Mouse (Mus musculus) embryonic facial prominence, embryonic 14.5 days (tissue): Measurements from ENCODE around the gene Ltbp3. TPM values are rescaled to one million over a fixed set of nuclear protein-coding genes. Genes with fewer than 3 reads are reported as not detected.

Experiments
- ATAC-seq: fragments of 200-750 bp; cut with Nextera tagmentation; 2 replicates; pipeline ENCODE4 v1.8.0; 2017; ENCODE audit warnings: low read depth, moderate number of reproducible peaks, moderate TSS enrichment
- DNase-seq: peaks from one replicate; pipeline ENCODE4 v3.0.0-alpha.2; 2015; ENCODE audit warnings: low spot score
- H3K27ac ChIP-seq: fragments of 300-500 bp; sonication (generic); replicated peaks from 2 replicates; pipeline ENCODE4 v1.5.1; 2014; ENCODE audit warnings: low read depth, mild to moderate bottlenecking, low read length, moderate library complexity
- H3K27me3 ChIP-seq: fragments of 300-500 bp; sonication (generic); replicated peaks from 2 replicates; pipeline ENCODE4 v1.6.1; 2014; ENCODE audit warnings: low read length; ENCODE audit not compliant: control insufficient read depth, insufficient read depth
- H3K36me3 ChIP-seq: fragments of 300-500 bp; sonication (generic); 2 replicates; pipeline ENCODE4 v1.6.1; 2014; ENCODE audit warnings: low read length, mixed read lengths; ENCODE audit not compliant: control insufficient read depth, insufficient read depth
- H3K4me1 ChIP-seq: fragments of 300-500 bp; sonication (generic); 2 replicates; pipeline ENCODE4 v1.6.1; 2014; ENCODE audit warnings: antibody characterized with exemption, low read length; ENCODE audit not compliant: control insufficient read depth, insufficient read depth
- H3K4me2 ChIP-seq: fragments of 300-500 bp; sonication (generic); 2 replicates; pipeline ENCODE4 v1.6.1; 2014; ENCODE audit warnings: low read depth, mild to moderate bottlenecking, low read length, moderate library complexity, mixed read lengths
- H3K4me3 ChIP-seq: fragments of 300-500 bp; sonication (generic); 2 replicates; pipeline ENCODE4 v1.5.1; 2014; ENCODE audit warnings: low read depth, mild to moderate bottlenecking, low read length
- H3K9ac ChIP-seq: fragments of 300-500 bp; sonication (generic); 2 replicates; pipeline ENCODE4 v1.6.1; 2014; ENCODE audit warnings: low read depth, mild to moderate bottlenecking, low read length, moderate library complexity, mixed read lengths
- H3K9me3 ChIP-seq: fragments of 300-500 bp; sonication (generic); 2 replicates; pipeline ENCODE4 v1.6.1; 2016; ENCODE audit warnings: low read length; ENCODE audit not compliant: control insufficient read depth
- WGBS: fragments of 180-500 bp; shearing (Covaris S2); extraction: QIAGEN DNeasy Blood & Tissue Kit; methylation state at CpG from one replicate; pipeline ENCODE4 v1.1.7; 2014; 5-methylcytosine and 5-hydroxymethylcytosine counted together
- polyA plus RNA-seq: library from polyadenylated mRNA; unstranded; fragments of >200 nt; fragmentation: Nextera tagmentation; extraction: Ambion mirVana; gene quantifications from 2 replicates; pipeline ENCODE4 v1.2.1, GENCODE M21; 2014

Ltbp3 gene
- polyA plus RNA-seq, 1 experiment from 2014 or later: 68.0 TPM

DNA sequence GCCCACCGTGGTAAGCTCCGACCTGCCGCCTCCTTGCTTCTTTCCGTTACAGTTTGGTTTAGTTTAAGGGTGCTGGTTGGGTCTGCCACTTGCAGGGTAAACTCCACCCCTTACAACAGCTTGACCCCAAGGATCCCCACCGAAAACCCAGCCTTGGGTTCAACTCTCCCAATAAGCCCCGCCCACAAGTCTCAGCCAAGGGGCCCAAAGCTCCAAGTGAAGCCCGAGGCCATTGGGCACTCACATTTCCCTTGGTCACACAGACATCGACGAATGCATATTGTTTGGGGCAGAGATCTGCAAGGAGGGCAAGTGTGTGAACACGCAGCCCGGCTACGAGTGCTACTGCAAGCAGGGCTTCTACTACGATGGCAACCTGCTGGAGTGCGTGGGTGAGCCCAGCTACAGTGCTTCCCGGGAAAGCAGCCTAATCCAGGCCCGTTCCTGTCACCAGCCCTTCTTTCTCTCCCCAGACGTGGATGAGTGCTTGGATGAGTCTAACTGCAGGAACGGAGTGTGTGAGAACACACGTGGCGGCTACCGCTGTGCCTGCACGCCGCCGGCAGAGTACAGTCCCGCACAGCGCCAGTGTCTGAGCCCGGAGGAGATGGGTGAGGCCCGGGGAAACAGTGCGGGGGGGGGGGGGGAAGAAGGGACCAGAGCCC is 15.7 kb downstream of the Ltbp3 start:
- Histone ChIP-seq H3K4me3 (no peak overlapping the region), H3K4me1 (no peaks in the 10 kb centered on the region), H3K9me3 (no peaks in the 10 kb centered on the region), H3K36me3 (peaks cover 80% of the 10 kb centered on the region), H3K4me2 (peak overlapping the region; percentile 33), H3K27ac (no peak overlapping the region), H3K27me3 (peaks cover 26% of the 10 kb centered on the region), H3K9ac (peak overlapping the region; percentile 46)
- DNase-seq (no peak), ATAC-seq (peak; percentile 48; the same call in 1 of the 2 replicates)
- 23% methylated on average over 15 of the region's 29 CpGs for whole genome bisulfite sequencing

DNA sequence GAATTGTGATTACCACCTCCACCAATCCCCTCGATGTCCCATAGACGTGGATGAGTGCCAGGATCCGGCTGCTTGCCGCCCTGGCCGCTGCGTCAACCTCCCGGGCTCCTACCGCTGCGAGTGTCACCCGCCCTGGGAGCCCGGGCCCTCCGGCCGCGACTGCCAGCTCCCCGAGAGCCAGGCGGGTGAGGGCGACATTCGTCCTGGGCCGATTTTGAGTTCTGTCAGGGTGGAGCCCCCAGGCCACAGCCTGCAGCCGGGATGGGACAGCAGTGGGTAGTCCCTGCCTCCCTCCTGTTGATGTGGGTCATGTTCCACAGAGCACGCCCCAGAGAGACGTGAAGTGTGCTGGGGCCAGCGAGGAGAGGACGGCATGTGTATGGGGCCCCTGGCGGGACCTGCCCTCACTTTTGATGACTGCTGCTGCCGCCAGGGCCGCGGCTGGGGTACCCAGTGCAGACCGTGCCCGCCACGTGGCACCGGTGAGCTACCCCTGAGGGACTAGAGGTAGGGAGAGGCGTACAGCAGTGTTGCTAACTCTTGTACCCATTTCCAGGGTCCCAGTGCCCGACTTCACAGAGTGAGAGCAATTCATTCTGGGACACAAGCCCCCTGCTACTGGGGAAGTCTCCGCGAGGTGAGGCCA is 16.4 kb downstream of the Ltbp3 start:
- ATAC-seq (0 out of 2 replicates have a peak, but pooled peaks have one; percentile 20), DNase-seq (no peak)
- Histone ChIP-seq H3K4me2 (peak overlapping the region; percentile 33), H3K4me1 (no peaks in the 10 kb centered on the region), H3K9me3 (no peaks in the 10 kb centered on the region), H3K9ac (peak overlapping the region; percentile 46), H3K36me3 (peaks cover 80% of the 10 kb centered on the region), H3K27me3 (peaks cover 25% of the 10 kb centered on the region), H3K27ac (no peak overlapping the region), H3K4me3 (no peak overlapping the region)
- WGBS: 29% methylated on average over 25 of the region's 36 CpGs

DNA sequence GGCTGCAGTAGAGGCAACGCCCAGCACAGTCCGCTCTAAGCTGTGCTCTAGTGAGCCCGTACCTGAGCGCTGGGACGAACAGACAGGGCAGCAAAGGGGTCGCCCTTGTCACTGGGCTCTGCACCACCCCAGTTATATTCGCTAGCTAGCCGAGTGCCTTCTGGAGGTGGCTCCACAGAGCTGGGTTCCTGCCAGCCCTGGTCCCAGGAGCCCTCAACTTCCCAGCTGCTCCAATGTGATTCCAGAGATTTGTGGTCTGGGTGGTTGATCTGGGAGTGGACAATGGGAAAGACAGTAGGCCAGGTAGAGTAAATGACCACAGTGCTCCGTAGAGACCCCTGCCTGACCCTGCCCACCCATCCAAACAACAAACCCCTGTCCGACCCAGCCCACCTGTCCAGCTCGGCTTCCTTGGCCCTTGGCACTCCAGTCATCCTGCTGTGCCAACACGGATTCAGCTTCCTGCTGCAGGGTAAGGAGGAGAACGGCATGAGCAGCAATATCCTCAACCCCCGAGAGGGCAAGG is 18.2 kb downstream of the Ltbp3 start:
- H3K36me3 ChIP-seq: peaks cover 86% of the 10 kb centered on the region
- WGBS: 87% methylated on average over 14 of the region's 14 CpGs

DNA sequence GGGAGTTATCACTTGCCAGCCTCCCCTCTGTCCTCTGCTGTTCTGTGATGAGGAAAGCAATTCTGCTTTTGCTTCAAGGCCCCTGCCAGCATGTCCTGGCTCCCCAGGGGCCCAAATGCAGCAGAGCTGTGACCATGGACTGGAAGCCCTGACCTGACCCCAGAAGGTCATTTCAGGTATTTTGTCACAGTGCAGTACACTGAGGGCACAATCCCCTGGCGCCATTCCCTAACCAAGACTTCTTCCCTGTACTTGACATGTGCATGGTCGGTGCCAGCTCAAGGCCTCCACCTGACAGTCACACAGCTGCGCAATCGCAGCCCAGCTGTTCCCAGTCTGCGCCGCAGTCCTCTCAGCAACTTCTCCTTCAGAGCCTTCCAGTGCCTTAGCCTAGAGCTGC is 22.5 kb downstream of the Ltbp3 start:
- Histone ChIP-seq H3K4me2 (no peak overlapping the region), H3K9ac (no peak overlapping the region), H3K9me3 (no peaks in the 10 kb centered on the region), H3K4me1 (no peaks in the 10 kb centered on the region), H3K4me3 (no peak overlapping the region), H3K27me3 (peaks cover 1% of the 10 kb centered on the region; the same call in 1 of the 2 replicates), H3K27ac (no peak overlapping the region), H3K36me3 (peaks cover 98% of the 10 kb centered on the region)
- WGBS: 89% methylated on average over 6 of the region's 6 CpGs
- ATAC-seq (no peak), DNase-seq (no peak)

More for the DNA sequence above, 18.2 kb downstream of the Ltbp3 start:
- no peak for DNase-seq
- no peak for ATAC-seq
- Histone ChIP-seq H3K9ac (no peak overlapping the region), H3K4me2 (no peak overlapping the region), H3K4me3 (no peak overlapping the region), H3K4me1 (no peaks in the 10 kb centered on the region), H3K27me3 (peaks cover 25% of the 10 kb centered on the region), H3K27ac (no peak overlapping the region), H3K9me3 (no peaks in the 10 kb centered on the region)

DNA sequence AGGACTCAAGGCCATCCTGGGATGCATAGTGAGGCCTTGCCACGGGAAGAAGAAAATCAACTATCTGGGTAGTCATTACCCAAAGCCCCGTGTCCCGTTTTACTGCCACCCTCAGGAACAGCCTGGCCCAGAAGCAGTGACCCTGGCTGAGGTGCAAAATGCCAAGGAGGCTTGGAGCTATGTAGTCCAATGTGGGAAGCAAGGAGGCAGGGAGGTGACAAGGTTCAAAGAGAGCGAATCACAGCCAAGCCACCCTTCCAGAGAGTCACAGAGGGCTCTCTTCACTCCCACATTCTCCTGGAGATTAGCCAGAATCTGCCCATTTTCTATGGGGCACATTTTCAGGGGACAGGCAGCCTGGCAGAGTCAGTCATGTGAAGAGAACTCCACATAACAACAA is 26.6 kb downstream of the Ltbp3 start:
- Histone ChIP-seq H3K4me3 (no peak overlapping the region), H3K4me2 (no peak overlapping the region), H3K9ac (no peak overlapping the region), H3K27ac (no peak overlapping the region), H3K36me3 (peaks cover 75% of the 10 kb centered on the region), H3K4me1 (peaks cover 9% of the 10 kb centered on the region), H3K27me3 (0 out of 2 replicates have a peak, but pooled peaks cover 2% of the 10 kb centered on the region), H3K9me3 (no peaks in the 10 kb centered on the region)
- ATAC-seq: no peak
- WGBS: 94% methylated on average over 4 of the region's 4 CpGs
- DNase-seq: no peak

DNA sequence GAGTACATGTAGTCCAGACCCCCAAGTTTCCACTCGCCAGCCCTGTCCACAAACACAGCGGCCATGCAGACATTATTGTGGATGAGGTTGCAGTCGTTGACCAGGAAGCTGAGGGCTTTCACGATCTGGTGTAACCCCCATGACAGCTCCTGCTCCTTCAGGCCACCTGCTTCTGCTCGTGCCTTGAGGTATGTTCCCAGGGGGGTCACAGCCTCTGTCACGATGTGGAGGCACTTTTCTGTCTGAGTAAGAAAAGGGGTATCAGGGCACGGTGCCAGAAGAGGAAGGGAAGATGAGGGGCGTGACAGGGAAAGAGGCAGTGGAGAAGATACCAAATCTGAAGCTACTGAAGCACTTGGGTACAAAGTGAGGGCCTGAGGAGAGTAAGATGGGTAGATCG is 29.6 kb downstream of the Ltbp3 start:
- 36% methylated on average over 9 of the region's 9 CpGs for WGBS
- H3K4me1 ChIP-seq: peaks cover 9% of the 10 kb centered on the region
- H3K9me3 ChIP-seq: no peaks in the 10 kb centered on the region
- H3K27ac ChIP-seq: peak overlapping the region; percentile 81
- peaks cover 47% of the 10 kb centered on the region for H3K36me3 ChIP-seq
- ATAC-seq (no peak), DNase-seq (no peak)
- peak overlapping the region; percentile 81 for H3K4me2 ChIP-seq
- 0 out of 2 replicates have a peak, but pooled peaks cover 2% of the 10 kb centered on the region for H3K27me3 ChIP-seq
- H3K4me3 ChIP-seq: peak overlapping the region; percentile 82
- peak overlapping the region; percentile 94 for H3K9ac ChIP-seq

DNA sequence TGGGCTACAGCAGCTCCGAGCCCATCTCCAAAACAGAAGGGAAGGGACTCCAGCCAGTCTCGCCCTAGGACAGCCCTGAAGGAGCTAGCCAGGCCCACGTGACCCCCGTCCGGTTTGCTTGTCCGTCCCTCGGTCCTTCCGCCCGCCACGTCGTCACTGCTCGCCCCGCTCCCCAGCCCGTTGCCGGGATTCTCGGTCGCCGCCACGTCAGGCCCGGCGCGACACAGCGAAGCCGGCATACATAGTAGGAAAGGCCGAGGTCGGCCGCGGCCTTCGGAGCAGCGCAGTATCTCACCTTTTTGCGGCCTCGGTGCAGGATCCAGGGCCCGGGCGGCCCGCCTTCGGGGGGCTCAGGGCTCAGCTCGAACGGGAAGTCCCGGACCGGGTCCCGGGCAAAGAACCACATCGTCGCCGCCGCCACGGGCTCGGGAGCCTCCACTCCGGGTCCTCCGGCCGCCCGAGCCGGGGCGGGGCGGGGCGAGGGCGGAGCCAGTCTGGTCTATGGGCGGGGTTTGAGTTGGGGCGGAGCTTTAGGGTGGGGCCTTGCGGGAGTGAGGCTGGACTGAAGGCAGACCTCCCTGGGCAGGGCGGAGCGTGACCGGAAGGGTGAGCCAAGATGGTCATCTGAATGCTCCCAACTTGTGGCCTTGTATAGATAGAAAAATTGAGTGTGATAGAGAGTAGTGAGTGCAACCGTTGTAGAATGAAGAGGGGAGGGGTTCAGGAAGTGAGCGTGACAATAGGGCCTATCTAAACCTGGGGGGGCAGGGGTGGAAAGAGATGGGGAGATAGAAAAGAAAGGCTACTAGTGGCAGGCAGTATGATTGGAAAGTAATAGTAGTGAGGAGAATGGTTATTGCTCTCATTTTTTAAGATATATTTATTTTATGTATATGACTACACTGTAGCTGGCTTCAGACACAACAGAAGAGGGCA is 30.5 kb downstream of the Ltbp3 start, which contains the start of gene Scyl1:
Scyl1 (minus strand) TSS at position 495 of the 936 bp plus-strand sequence.
- H3K4me1 ChIP-seq: peaks cover 9% of the 10 kb centered on the region
- 3% methylated on average over 14 of the region's 64 CpGs for WGBS
- H3K4me3 ChIP-seq: peak within 1 kb of the TSS; percentile 82
- H3K4me2 ChIP-seq: peak within 1 kb of the TSS; percentile 81
- no peaks in the 10 kb centered on the region for H3K9me3 ChIP-seq
- H3K9ac ChIP-seq: peak within 1 kb of the TSS; percentile 94
- ATAC-seq (peak; percentile 96), DNase-seq (peak; percentile 89)
- 0 out of 2 replicates have a peak, but pooled peaks cover 2% of the 10 kb centered on the region for H3K27me3 ChIP-seq
- peaks cover 38% of the 10 kb centered on the region for H3K36me3 ChIP-seq
- peak within 1 kb of the TSS; percentile 81 for H3K27ac ChIP-seq

DNA sequence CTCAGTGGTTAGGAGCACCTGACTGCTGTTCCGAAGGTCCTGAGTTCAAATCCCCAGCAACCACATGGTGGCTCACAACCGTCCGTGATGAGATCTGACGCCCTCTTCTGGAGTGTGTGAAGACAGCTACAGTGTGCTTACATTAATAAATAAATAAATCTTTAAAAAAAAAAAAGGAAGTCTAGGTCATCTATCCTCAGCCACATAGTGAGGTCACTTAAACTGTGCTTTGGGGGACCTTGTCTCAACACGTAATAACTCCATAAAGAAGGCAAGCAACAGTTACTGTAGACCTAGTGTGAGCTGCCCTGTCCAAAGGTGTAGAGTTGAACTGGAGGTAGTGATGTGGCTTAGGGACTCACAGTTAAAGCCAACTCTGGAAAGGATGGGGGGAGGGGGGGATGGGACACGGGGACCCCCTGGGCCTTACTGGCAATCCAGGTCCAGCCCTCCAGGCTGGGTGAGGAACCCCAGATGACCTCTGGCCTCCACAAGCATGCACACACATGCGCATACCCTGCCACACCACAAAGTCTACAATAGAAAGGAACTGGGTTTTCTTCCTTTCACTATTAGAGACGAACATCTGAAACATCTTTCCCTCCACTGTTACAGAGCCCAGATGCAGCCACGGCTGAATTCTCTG is 36.8 kb downstream of the Ltbp3 start:
- DNase-seq: no peak
- Histone ChIP-seq H3K27me3 (no peaks in the 10 kb centered on the region), H3K4me2 (no peak overlapping the region), H3K4me3 (no peak overlapping the region), H3K9me3 (no peaks in the 10 kb centered on the region), H3K27ac (no peak overlapping the region), H3K9ac (no peak overlapping the region), H3K36me3 (no peaks in the 10 kb centered on the region), H3K4me1 (no peaks in the 10 kb centered on the region)
- WGBS: 69% methylated on average over 9 of the region's 9 CpGs
- ATAC-seq: no peak
